In the genomic region with DNA sequence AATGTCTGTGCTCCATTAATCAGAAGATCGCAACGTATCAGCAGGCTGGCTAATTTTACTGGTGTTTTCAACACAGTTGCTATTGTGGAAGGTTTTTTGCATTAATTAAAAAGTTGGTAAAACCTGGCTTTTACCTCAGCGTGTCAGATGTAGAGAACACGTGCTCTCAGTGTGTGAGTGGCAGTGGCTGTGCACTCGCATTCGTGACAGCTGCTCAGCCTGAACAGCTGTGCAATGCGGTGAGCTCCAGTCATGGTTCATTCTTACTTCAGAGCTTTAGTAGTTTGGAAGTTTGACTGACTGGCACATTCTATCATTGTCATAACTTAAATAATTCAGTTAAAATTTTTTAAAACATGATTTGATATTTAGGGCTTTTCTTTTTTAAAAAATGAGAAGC, we compare ENCODE assay signal across 15 mouse cellular contexts. TPM values are rescaled to one million over a fixed set of nuclear protein-coding genes. Genes with fewer than 3 reads are reported as not detected.
"Had no signal": no experiment of that assay in that cellular context is flagged by ENCODE, and none has a peak within 500 bp of the region (broad histone marks: within the 10 kb centered on the region; RNA-seq: fewer than 3 reads in every experiment).

No protein-coding gene starts in this region.

RNA-seq across cellular contexts. Expression of a gene that starts 44.3 kb away (rescaled TPM):
- total RNA-seq: heart, postnatal 25 days; heart, postnatal 36 days; hematopoietic stem cell, adult 5-6 weeks; hindbrain, postnatal 0 days had no signal
- polyA plus RNA-seq: heart, postnatal 0 days; hindbrain, embryonic 10.5 days; inflammation-experienced regulatory T-cells, adult 6 months; intestine, embryonic 15.5 days; intestine, embryonic 16.5 days; intestine, postnatal 0 days; kidney, embryonic 14.5 days; kidney, embryonic 15.5 days; kidney, embryonic 16.5 days; kidney, postnatal 0 days; large intestine, adult 2 months had no signal
